Mouse (Mus musculus) lung, postnatal 0 days (tissue): Measurements from ENCODE around the gene Ltbp4. TPM values are rescaled to one million over a fixed set of nuclear protein-coding genes. Genes with fewer than 3 reads are reported as not detected.

Source experiments
- ATAC-seq: fragments of 200-750 bp; cut with Nextera tagmentation; 2 replicates; pipeline ENCODE4 v1.8.0; 2017; ENCODE audit warnings: moderate library complexity
- DNase-seq: peaks from one replicate; pipeline ENCODE4 v3.0.0-alpha.2; 2016; ENCODE audit warnings: low spot score
- H3K27ac ChIP-seq: fragments of 300-500 bp; sonication (generic); 2 replicates; pipeline ENCODE4 v1.5.1; 2014; ENCODE audit warnings: antibody characterized with exemption, mild to moderate bottlenecking, low read length, mixed read lengths
- H3K27me3 ChIP-seq: fragments of 300-500 bp; sonication (generic); replicated peaks from 2 replicates; pipeline ENCODE4 v1.6.1; 2014; ENCODE audit warnings: low read length, mixed read lengths; ENCODE audit not compliant: insufficient read depth
- H3K36me3 ChIP-seq: fragments of 300-500 bp; sonication (generic); 2 replicates; pipeline ENCODE4 v1.6.1; 2014; ENCODE audit warnings: low read length, mixed read lengths; ENCODE audit not compliant: insufficient read depth
- H3K4me1 ChIP-seq: fragments of 300-500 bp; sonication (generic); 2 replicates; pipeline ENCODE4 v1.6.1; 2014; ENCODE audit warnings: antibody characterized with exemption, low read depth, low read length, mixed read lengths; ENCODE audit not compliant: insufficient read depth
- H3K4me2 ChIP-seq: fragments of 300-500 bp; sonication (generic); replicated peaks from 2 replicates; pipeline ENCODE4 v1.6.1; 2014; ENCODE audit warnings: low read depth, mild to moderate bottlenecking, low read length, moderate library complexity, mixed read lengths
- H3K4me3 ChIP-seq: fragments of 300-500 bp; sonication (generic); 2 replicates; pipeline ENCODE4 v1.5.1; 2014; ENCODE audit warnings: low read depth, low read length
- H3K9ac ChIP-seq: fragments of 300-500 bp; sonication (generic); replicated peaks from 2 replicates; pipeline ENCODE4 v1.6.1; 2014; ENCODE audit warnings: low read depth, mild to moderate bottlenecking
- H3K9me3 ChIP-seq: fragments of 300-500 bp; sonication (generic); 2 replicates; pipeline ENCODE4 v1.6.1; 2016; ENCODE audit warnings: low read length, mixed read lengths
- CTCF ChIP-seq: IDR thresholded peaks from 2 replicates; pipeline ENCODE4 v1.5.1; 2016; ENCODE audit warnings: antibody characterized with exemption, mild to moderate bottlenecking
- EP300 ChIP-seq: IDR thresholded peaks from 2 replicates; pipeline ENCODE4 v1.6.1; 2016; ENCODE audit warnings: antibody characterized with exemption, mild to moderate bottlenecking, control low read depth
- WGBS: fragments of 180-500 bp; shearing (Covaris S2); extraction: QIAGEN DNeasy Blood & Tissue Kit; methylation state at CpG from one replicate; pipeline ENCODE4 v1.1.7; 2014; 5-methylcytosine and 5-hydroxymethylcytosine counted together
- polyA plus RNA-seq: library from polyadenylated mRNA; unstranded; fragments of >200 nt; fragmentation: Nextera tagmentation; extraction: Ambion mirVana; gene quantifications from 2 replicates; pipeline ENCODE4 v1.2.1, GENCODE M21; 2015

The Ltbp4 gene
- polyA plus RNA-seq, 1 experiment from 2014 or later: 103 TPM

- Histone ChIP-seq H3K36me3 (peaks cover under 1% of the 10 kb centered on the region; the same call in 1 of the 2 replicates), H3K4me1 (peaks cover 13% of the 10 kb centered on the region; the same call in 1 of the 2 replicates), H3K9me3 (no peaks in the 10 kb centered on the region), H3K4me2 (no peak overlapping the region; the same call in 1 of the 2 replicates), H3K9ac (no peak overlapping the region), H3K27ac (peak overlapping the region; percentile 72; the same call in 1 of the 2 replicates), H3K27me3 (no peaks in the 10 kb centered on the region), H3K4me3 (no peak overlapping the region)
- ATAC-seq (no peak), DNase-seq (peak; percentile 61)
- no peak for TF ChIP-seq CTCF
- TF ChIP-seq EP300: no peak
- WGBS: 22% methylated on average over 3 of the region's 3 CpGs
Observed at GRCm38 (mm10) chr7:27357595-27357978, 20.1 kb upstream of the Ltbp4 start.

GRCm38 (mm10) chr7:27356861-27357594, 19.5 kb upstream of the Ltbp4 start, which contains the start of gene Gm20479:
TSS of gene Gm20479 (minus strand) at chr7:27357419.
- peak; percentile 56 for DNase-seq
- no peak for TF ChIP-seq EP300
- peak; percentile 24 for TF ChIP-seq CTCF
- H3K4me1 ChIP-seq: peaks cover 13% of the 10 kb centered on the region; the same call in 1 of the 2 replicates
- peak within 1 kb of the TSS; percentile 69 for H3K4me3 ChIP-seq
- no peaks in the 10 kb centered on the region for H3K27me3 ChIP-seq
- WGBS: 2% methylated on average over 27 of the region's 27 CpGs
- no peak for ATAC-seq
- H3K9ac ChIP-seq: peak within 1 kb of the TSS; percentile 38
- peak within 1 kb of the TSS; percentile 72 for H3K27ac ChIP-seq
- no peaks in the 10 kb centered on the region for H3K9me3 ChIP-seq
- H3K36me3 ChIP-seq: peaks cover 6% of the 10 kb centered on the region; the same call in 1 of the 2 replicates
- H3K4me2 ChIP-seq: peak within 1 kb of the TSS; percentile 70

GRCm38 (mm10) chr7:27356248-27356647, 18.8 kb upstream of the Ltbp4 start:
- peak overlapping the region; percentile 69 for H3K4me3 ChIP-seq
- H3K9ac ChIP-seq: peak overlapping the region; percentile 38
- DNase-seq: peak; percentile 54

GRCm38 (mm10) chr7:27355745-27356240, 18.3 kb upstream of the Ltbp4 start, which contains the start of gene Shkbp1:
TSS of gene Shkbp1 (minus strand) at chr7:27356019.
- H3K36me3 ChIP-seq: peaks cover 7% of the 10 kb centered on the region; the same call in 1 of the 2 replicates
- peak within 1 kb of the TSS; percentile 72 for H3K27ac ChIP-seq
- H3K9ac ChIP-seq: peak within 1 kb of the TSS; percentile 38
- TF ChIP-seq CTCF: no peak
- no peak; the same call in 1 of the 2 replicates for TF ChIP-seq EP300
- peak within 1 kb of the TSS; percentile 69 for H3K4me3 ChIP-seq
- H3K4me2 ChIP-seq: peak within 1 kb of the TSS; percentile 70
- no peaks in the 10 kb centered on the region for H3K27me3 ChIP-seq
- H3K9me3 ChIP-seq: no peaks in the 10 kb centered on the region
- ATAC-seq (peak; percentile 96), DNase-seq (peak; percentile 98)
- H3K4me1 ChIP-seq: peaks cover 13% of the 10 kb centered on the region; the same call in 1 of the 2 replicates
- WGBS: under 1% methylated on average over 34 of the region's 34 CpGs

More at GRCm38 (mm10) chr7:27356248-27356647, 18.8 kb upstream of the Ltbp4 start:
- H3K27ac ChIP-seq: peak overlapping the region; percentile 72
- peak overlapping the region; percentile 70 for H3K4me2 ChIP-seq
- ATAC-seq: peak; percentile 37
- TF ChIP-seq CTCF (no peak), EP300 (no peak)
- peaks cover 13% of the 10 kb centered on the region; the same call in 1 of the 2 replicates for H3K4me1 ChIP-seq
- H3K36me3 ChIP-seq: peaks cover 7% of the 10 kb centered on the region; the same call in 1 of the 2 replicates
- under 1% methylated on average over 16 of the region's 16 CpGs for WGBS
- no peaks in the 10 kb centered on the region for H3K9me3 ChIP-seq
- H3K27me3 ChIP-seq: no peaks in the 10 kb centered on the region

- H3K9ac ChIP-seq: peak overlapping the region; percentile 38; the same call in 1 of the 2 replicates
- peak overlapping the region; percentile 70 for H3K4me2 ChIP-seq
- WGBS: 6% methylated on average over 14 of the region's 14 CpGs
- H3K36me3 ChIP-seq: peaks cover 7% of the 10 kb centered on the region; the same call in 1 of the 2 replicates
- H3K27me3 ChIP-seq: no peaks in the 10 kb centered on the region
- ATAC-seq (no peak), DNase-seq (no peak)
- peak overlapping the region; percentile 43; the same call in 1 of the 2 replicates for H3K27ac ChIP-seq
- H3K4me3 ChIP-seq: peak overlapping the region; percentile 69
- TF ChIP-seq EP300 (no peak), CTCF (no peak)
- H3K4me1 ChIP-seq: peaks cover 13% of the 10 kb centered on the region; the same call in 1 of the 2 replicates
- no peaks in the 10 kb centered on the region for H3K9me3 ChIP-seq
Observed at GRCm38 (mm10) chr7:27355261-27355660, 17.8 kb upstream of the Ltbp4 start.

GRCm38 (mm10) chr7:27354783-27355182, 17.3 kb upstream of the Ltbp4 start:
- H3K36me3 ChIP-seq: peaks cover 7% of the 10 kb centered on the region; the same call in 1 of the 2 replicates
- H3K4me1 ChIP-seq: peaks cover 13% of the 10 kb centered on the region; the same call in 1 of the 2 replicates
- 53% methylated on average over 4 of the region's 4 CpGs for WGBS
- DNase-seq (no peak), ATAC-seq (no peak)
- H3K27ac ChIP-seq: no peak overlapping the region
- TF ChIP-seq CTCF: no peak
- no peak for TF ChIP-seq EP300
- peak overlapping the region; percentile 70 for H3K4me2 ChIP-seq
- no peaks in the 10 kb centered on the region for H3K27me3 ChIP-seq
- H3K4me3 ChIP-seq: peak overlapping the region; percentile 69; the same call in 1 of the 2 replicates
- H3K9ac ChIP-seq: no peak overlapping the region
- no peaks in the 10 kb centered on the region for H3K9me3 ChIP-seq
